Mouse (Mus musculus) granulocyte monocyte progenitor cell, adult 5-6 weeks (primary cell): Measurements from ENCODE around the gene Olfr313. TPM values are rescaled to one million over a fixed set of nuclear protein-coding genes. Genes with fewer than 3 reads are reported as not detected.

ENCODE experiments used
- ATAC-seq: replicated peaks from 2 replicates; pipeline ENCODE4 v1.8.0; 2016; ENCODE audit warnings: mild to moderate bottlenecking, moderate TSS enrichment, inconsistent platforms; ENCODE audit not compliant: poor library complexity, severe bottlenecking
- total RNA-seq, 2 experiments: library from RNA; stranded (forward) in 1 of 2; stranded (reverse) in 1 of 2; fragments of 200-712, 200-1000 nt in 1 of 2; fragments of >200 nt in 1 of 2; fragmentation: Nextera tagmentation in 1 of 2; gene quantifications; 2 replicates each; pipeline ENCODE4 v1.2.3; 2014 to 2017

Gene Olfr313
- total RNA-seq, 2 experiments from 2014 or later = not detected

DNA sequence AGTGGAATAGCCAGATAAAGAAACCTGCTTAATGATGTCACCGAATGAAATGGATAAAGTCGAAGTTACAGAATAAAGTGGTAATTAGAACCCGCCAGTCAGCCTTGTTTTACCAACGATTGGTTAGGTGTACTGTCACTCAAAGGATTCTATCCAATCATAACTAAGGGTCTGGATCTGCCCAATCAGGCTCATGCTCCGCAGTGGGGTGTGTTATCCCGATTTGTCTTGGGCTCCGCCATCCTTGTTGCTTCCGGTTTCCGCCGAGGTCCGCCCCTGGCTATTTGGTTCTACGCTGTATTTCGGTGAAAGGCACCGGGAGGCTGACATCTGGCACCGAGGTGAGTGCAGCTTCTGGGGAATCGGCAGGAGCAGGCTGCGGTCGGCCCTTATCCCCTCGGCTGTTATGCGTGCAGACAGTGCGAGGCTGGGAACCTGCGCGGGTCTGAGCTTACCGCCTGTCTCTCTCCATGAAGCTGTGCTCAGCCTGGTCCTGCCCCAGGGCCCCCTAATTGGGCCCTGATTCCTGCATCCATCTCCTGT, 32.2 kb downstream of the Olfr313 start, which contains the start of gene Gm12258:
TSS of gene Gm12258 (plus strand) at position 240 of the 543 bp plus-strand sequence.
- ATAC-seq = peak; percentile 100

- ATAC-seq = peak; percentile 8; the same call in 1 of the 2 replicates
Measured at GRCm38 (mm10) chr11:58847636-58848035, 32.8 kb downstream of the Olfr313 start.

DNA sequence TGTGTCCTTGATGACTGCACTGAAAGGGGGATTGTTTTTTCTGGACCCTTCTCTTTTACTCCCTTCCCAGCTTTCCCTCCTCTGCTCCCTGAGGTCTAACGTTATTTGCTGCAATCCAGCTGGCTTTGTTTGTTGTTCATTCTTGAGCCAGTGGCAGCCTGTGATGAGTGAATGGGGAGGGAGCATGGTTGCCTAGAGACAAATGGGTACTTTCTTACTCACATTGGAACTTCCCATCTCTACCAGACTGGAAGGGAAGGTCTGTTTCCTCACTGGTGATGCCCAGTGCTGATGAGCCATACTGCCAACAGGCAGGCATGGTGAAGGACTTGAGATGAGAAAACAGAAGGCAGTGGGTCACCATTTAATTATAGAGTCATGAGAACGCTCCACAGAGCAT, 34.9 kb downstream of the Olfr313 start:
- ATAC-seq = no peak

DNA sequence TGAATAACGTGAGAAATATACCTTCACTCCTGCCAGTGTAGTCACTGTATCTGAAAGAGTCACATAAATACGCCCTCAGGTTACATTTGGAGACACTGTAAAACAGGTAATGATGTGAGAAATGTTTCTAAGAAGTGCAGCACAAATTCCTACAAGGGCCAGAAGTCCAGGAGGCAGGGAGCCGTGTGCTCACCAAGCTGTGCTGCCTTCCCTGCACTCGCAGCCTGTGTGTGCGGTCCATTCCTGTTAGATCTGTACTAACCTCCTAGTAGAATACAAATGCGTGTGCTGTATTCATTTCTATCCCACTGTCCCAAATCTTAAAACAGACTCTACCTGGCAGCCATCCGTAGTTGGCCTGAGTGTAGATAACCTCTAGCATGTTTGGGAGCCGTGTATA, 45.9 kb downstream of the Olfr313 start:
- no peak for ATAC-seq

GRCm38 (mm10) chr11:58867039-58867953, 52.5 kb downstream of the Olfr313 start, which contains the start of gene 2810021J22Rik:
Gene 2810021J22Rik (plus strand): TSS chr11:58867216.
- ATAC-seq = peak; percentile 92

GRCm38 (mm10) chr11:58867954-58868330, 53.1 kb downstream of the Olfr313 start:
- ATAC-seq = no peak

Other genes starting within 250 kb of the Olfr313 start
- gene Olfr224, start 244.4 kb upstream of the Olfr313 start, total RNA-seq (2014; fragmentation: Nextera tagmentation) = not detected in 2 replicates
- not detected in 2 replicates for gene Olfr224, start 244.4 kb upstream of the Olfr313 start, total RNA-seq (2017)
- not detected in 2 replicates for gene Olfr325, start 237.3 kb upstream of the Olfr313 start, total RNA-seq (2014; fragmentation: Nextera tagmentation)
- gene Olfr325, start 237.3 kb upstream of the Olfr313 start, total RNA-seq (2017) = not detected in 2 replicates
- gene Olfr324, start 219.9 kb upstream of the Olfr313 start, total RNA-seq (2014; fragmentation: Nextera tagmentation) = not detected in 2 replicates
- gene Olfr324, start 219.9 kb upstream of the Olfr313 start, total RNA-seq (2017) = not detected in 2 replicates
- gene 2210407C18Rik, start 198.9 kb upstream of the Olfr313 start, total RNA-seq (2014; fragmentation: Nextera tagmentation) = not detected in 2 replicates
- gene 2210407C18Rik, start 198.9 kb upstream of the Olfr313 start, total RNA-seq (2017) = not detected in 2 replicates
- not detected in 2 replicates for gene Olfr323, start 184.5 kb upstream of the Olfr313 start, total RNA-seq (2014; fragmentation: Nextera tagmentation)
- not detected in 2 replicates for gene Olfr323, start 184.5 kb upstream of the Olfr313 start, total RNA-seq (2017)
- 1.4 and 1.6 TPM in 2 replicates for gene Trim58, start 174.5 kb upstream of the Olfr313 start, total RNA-seq (2014; fragmentation: Nextera tagmentation)
- 0.31 and 0.56 TPM in 2 replicates for gene Trim58, start 174.5 kb upstream of the Olfr313 start, total RNA-seq (2017)
- not detected in 2 replicates for gene Olfr322, start 156.2 kb upstream of the Olfr313 start, total RNA-seq (2014; fragmentation: Nextera tagmentation)
- gene Olfr322, start 156.2 kb upstream of the Olfr313 start, total RNA-seq (2017) = not detected in 2 replicates
- not detected in 2 replicates for gene Olfr320, start 133.9 kb upstream of the Olfr313 start, total RNA-seq (2014; fragmentation: Nextera tagmentation)
- not detected in 2 replicates for gene Olfr320, start 133.9 kb upstream of the Olfr313 start, total RNA-seq (2017)
- gene Olfr319, start 115.8 kb upstream of the Olfr313 start, total RNA-seq (2014; fragmentation: Nextera tagmentation) = not detected in 2 replicates
- gene Olfr319, start 115.8 kb upstream of the Olfr313 start, total RNA-seq (2017) = not detected in 2 replicates
- gene Olfr318, start 91.0 kb upstream of the Olfr313 start, total RNA-seq (2014; fragmentation: Nextera tagmentation) = not detected in 2 replicates
- gene Olfr318, start 91.0 kb upstream of the Olfr313 start, total RNA-seq (2017) = not detected in 2 replicates
- gene Olfr317, start 75.8 kb upstream of the Olfr313 start, total RNA-seq (2014; fragmentation: Nextera tagmentation) = not detected in 2 replicates
- gene Olfr317, start 75.8 kb upstream of the Olfr313 start, total RNA-seq (2017) = not detected in 2 replicates
- gene Olfr316, start 62.3 kb upstream of the Olfr313 start, total RNA-seq (2014; fragmentation: Nextera tagmentation) = not detected in 2 replicates
- not detected in 2 replicates for gene Olfr316, start 62.3 kb upstream of the Olfr313 start, total RNA-seq (2017)
- gene Olfr315, start 41.8 kb upstream of the Olfr313 start, total RNA-seq (2014; fragmentation: Nextera tagmentation) = not detected in 2 replicates
- not detected in 2 replicates for gene Olfr315, start 41.8 kb upstream of the Olfr313 start, total RNA-seq (2017)
- gene Olfr314, start 32.0 kb upstream of the Olfr313 start, total RNA-seq (2014; fragmentation: Nextera tagmentation) = not detected in 2 replicates
- not detected in 2 replicates for gene Olfr314, start 32.0 kb upstream of the Olfr313 start, total RNA-seq (2017)
- not detected in 2 replicates for gene Fam183b, start 13.0 kb upstream of the Olfr313 start, total RNA-seq (2014; fragmentation: Nextera tagmentation)
- not detected in 2 replicates for gene Fam183b, start 13.0 kb upstream of the Olfr313 start, total RNA-seq (2017)
- not detected in 2 replicates for gene Olfr312, start 14.2 kb downstream of the Olfr313 start, total RNA-seq (2014; fragmentation: Nextera tagmentation)
- gene Olfr312, start 14.2 kb downstream of the Olfr313 start, total RNA-seq (2017) = not detected in 2 replicates
- not detected in 2 replicates for gene Olfr311, start 24.3 kb downstream of the Olfr313 start, total RNA-seq (2014; fragmentation: Nextera tagmentation)
- not detected in 2 replicates for gene Olfr311, start 24.3 kb downstream of the Olfr313 start, total RNA-seq (2017)
- gene Gm12258, start 32.2 kb downstream of the Olfr313 start, total RNA-seq (2014; fragmentation: Nextera tagmentation) = 4.1 and 6.7 TPM in 2 replicates
- gene Gm12258, start 32.2 kb downstream of the Olfr313 start, total RNA-seq (2017) = 0.67 and 2.3 TPM in 2 replicates
- 2.8 and 3.8 TPM in 2 replicates for gene 2810021J22Rik, start 52.2 kb downstream of the Olfr313 start, total RNA-seq (2014; fragmentation: Nextera tagmentation)
- gene 2810021J22Rik, start 52.2 kb downstream of the Olfr313 start, total RNA-seq (2017) = 2.1 and 2.5 TPM in 2 replicates
- 14.5 and 16.7 TPM in 2 replicates for gene Zfp39, start 89.2 kb downstream of the Olfr313 start, total RNA-seq (2014; fragmentation: Nextera tagmentation)
- gene Zfp39, start 89.2 kb downstream of the Olfr313 start, total RNA-seq (2017) = 7.2 and 9.5 TPM in 2 replicates
- not detected in 2 replicates for gene Btnl10, start 102.9 kb downstream of the Olfr313 start, total RNA-seq (2014; fragmentation: Nextera tagmentation)
- 0.13 TPM in 1 of 2 replicates, not detected in the other for gene Btnl10, start 102.9 kb downstream of the Olfr313 start, total RNA-seq (2017)
- gene Rnf187, start 123.9 kb downstream of the Olfr313 start, total RNA-seq (2014; fragmentation: Nextera tagmentation) = 78.6 and 79.3 TPM in 2 replicates
- gene Rnf187, start 123.9 kb downstream of the Olfr313 start, total RNA-seq (2017) = 60.0 and 82.2 TPM in 2 replicates
- gene Hist3h2ba, start 133.9 kb downstream of the Olfr313 start, total RNA-seq (2014; fragmentation: Nextera tagmentation) = not detected in 2 replicates
- 1.5 and 2.3 TPM in 2 replicates for gene Hist3h2ba, start 133.9 kb downstream of the Olfr313 start, total RNA-seq (2017)
- gene Hist3h2a, start 139.7 kb downstream of the Olfr313 start, total RNA-seq (2014; fragmentation: Nextera tagmentation) = 9.3 and 14.0 TPM in 2 replicates
- 234 and 237 TPM in 2 replicates for gene Hist3h2a, start 139.7 kb downstream of the Olfr313 start, total RNA-seq (2017)
- gene Trim17, start 139.7 kb downstream of the Olfr313 start, total RNA-seq (2014; fragmentation: Nextera tagmentation) = not detected in 2 replicates
- gene Trim17, start 139.7 kb downstream of the Olfr313 start, total RNA-seq (2017) = 0.13 TPM in 1 of 2 replicates, not detected in the other
- gene Trim11, start 163.1 kb downstream of the Olfr313 start, total RNA-seq (2014; fragmentation: Nextera tagmentation) = 29.0 and 32.3 TPM in 2 replicates
- 29.1 and 30.5 TPM in 2 replicates for gene Trim11, start 163.1 kb downstream of the Olfr313 start, total RNA-seq (2017)